Mouse (Mus musculus): Measurements from ENCODE around the gene Atpif1.
A peak's percentile ranks its signal among the peaks of the same experiment; 100 is the strongest.

The Atpif1 gene

DNA sequence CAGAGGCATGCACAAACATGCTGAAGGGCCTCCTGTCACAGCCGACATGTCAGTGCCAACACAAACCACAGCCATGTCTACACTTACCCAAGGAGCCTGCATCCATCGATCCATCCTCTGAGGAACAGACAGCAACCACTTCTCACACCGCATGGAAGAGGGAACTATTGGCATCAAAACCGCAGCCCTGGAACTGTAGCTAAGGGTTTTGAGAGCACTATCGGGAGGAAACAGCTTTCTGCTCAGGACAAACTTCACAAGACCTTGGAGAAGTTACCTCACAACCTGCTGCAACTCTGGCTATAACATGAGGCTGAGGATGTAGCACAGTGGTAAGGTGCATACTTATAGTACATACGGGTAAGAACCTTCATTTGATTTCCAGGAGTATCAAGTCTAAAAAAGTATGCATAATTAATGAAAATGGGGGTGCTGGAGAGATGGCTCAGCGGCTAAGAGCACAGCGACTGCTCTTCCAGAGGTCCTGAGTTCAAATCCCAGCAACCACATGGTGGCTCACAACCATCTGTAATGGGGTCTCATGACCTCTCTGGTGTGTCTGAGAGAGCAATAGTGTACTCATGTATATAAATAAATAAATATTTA lies 5.4 kb downstream of the Atpif1 start:
- DNase-seq (ENCODE audit: low spot score in 2 of 2) = no peak

DNA sequence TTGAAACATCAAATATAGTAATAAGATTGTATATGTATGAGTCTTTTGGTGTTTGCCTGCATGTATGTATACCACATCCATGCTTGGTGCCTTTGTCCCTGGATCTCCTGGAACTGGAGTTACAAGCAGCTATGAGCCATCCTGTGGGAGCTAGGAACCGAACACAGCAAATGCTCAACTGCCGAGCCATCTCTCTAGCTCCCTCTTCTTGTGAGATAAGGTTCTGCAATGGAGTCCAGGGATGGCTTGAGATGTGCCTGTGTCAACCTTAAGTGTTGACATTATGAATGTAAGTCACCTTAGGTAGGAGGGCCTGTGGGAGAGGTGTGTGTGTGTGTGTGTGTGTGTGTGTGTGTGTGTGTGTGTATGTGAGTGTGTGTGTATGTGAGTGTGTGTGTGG lies 6.8 kb downstream of the Atpif1 start:
- no peak for DNase-seq (ENCODE audit: low spot score in 2 of 2)

- no peak for DNase-seq (ENCODE audit: low spot score in 2 of 2)
Measured at GRCm38 (mm10) chr4:132524808-132525207, 8.7 kb downstream of the Atpif1 start.

- no peak for DNase-seq (ENCODE audit: low spot score in 2 of 2)
Measured at GRCm38 (mm10) chr4:132524321-132524741, 9.1 kb downstream of the Atpif1 start.

DNA sequence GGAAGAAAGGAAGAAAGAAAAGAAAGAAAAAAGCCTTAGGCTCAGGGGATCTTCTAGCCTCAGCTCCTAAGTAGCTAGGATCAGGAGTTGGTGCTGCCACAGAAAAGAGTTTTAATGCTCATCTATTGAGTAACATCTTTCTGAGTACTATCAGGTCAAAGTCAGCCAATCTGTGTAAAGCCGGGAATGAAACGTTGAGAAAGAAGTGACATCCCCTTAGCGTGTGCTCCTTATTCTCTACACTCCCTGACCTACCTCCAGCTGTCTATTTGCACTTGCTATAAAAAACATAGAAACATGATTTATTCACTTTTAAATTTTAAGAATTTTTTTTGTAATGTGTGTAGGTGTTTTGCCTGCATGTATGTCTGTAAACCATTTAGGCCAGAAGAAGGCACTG lies 14.3 kb downstream of the Atpif1 start:
- no peak for DNase-seq (ENCODE audit: low spot score in 2 of 2)

DNA sequence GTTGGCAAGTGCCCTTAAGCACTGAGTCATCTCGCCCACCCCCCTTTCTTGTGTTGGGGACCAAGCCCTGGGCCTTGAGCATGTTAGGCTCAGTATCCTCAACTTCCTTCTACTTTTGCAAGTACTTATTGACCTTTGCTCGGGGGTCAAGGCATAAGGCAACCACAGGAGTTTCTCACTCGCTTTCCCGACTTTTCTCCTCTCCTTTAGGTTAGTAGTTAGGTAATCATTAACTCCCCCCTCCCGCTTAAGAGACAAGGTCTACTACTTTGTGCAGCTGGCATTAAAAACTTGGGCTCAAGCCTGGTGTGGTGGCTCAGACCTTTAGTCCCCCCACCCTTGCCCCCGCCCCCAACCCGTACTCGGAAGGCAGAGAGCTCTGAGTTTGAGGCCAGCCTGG lies 15.4 kb downstream of the Atpif1 start:
- DNase-seq (ENCODE audit: low spot score in 2 of 2) = no peak

DNA sequence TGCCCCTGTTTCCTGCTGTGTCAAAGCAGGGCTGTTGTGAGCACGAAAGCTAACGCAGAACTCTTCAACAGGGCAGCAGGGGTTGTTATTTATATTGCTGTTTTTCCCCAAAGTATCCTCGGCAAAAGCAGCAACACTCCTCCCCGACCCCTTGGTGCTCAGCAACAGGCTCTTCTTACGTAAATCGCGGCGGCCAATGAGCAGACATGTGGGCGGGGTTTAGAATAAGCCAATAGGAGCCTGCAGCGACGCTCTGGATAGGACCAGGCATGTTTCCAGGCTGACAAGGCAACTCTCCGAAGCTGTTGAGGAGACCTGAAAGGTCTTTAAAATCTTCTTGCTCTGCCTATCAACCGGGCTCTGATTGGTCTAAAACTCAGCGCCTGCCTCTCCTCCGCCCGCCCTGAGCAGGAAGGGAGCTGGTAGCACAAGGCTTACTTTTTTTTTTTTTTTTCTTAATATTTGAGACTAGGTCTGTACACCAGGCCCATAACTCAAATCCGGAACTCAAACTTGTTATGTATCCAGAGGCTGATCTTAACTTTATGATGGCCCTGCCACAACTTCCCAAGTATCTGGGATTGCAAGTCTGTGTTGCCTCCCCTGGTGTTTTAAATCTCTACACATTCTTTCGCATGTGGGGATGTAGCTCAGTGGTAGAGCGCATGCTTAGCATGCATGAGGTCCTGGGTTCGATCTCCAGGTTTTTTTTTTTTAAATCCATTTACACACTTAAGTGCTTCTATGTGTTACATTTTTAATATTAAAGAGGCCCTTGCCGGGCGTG lies 17.9 kb downstream of the Atpif1 start:
- peak; percentile 64 to 78 for DNase-seq (ENCODE audit: low spot score in 2 of 2)

DNA sequence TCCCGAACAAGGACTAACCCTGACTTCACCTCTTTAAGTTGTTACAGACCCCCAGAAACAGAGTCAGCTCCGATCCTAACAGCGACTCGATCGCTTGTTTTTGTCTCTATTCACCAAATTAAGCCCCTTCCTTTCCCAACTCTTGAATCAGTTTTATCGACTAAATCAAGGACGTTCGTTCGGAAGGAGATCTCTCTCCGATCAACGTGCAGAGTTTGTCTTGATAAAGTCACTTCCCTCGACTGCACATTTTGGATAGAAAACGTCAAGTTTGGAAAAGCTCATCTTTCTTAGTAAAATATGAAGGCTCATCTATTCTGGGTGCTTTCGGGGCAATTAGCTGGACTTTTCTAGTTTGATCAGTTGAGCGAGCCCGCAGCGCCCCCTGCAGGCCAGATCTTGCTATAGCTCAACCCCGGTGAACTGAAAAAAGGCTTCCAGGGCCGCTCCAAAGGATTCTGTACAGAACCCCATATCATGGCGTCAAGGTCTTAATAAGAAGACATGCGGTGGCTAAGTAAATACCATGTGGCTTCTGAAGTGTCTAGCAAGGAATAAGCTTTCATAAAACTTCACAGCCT lies 18.8 kb downstream of the Atpif1 start:
- DNase-seq (ENCODE audit: low spot score in 2 of 2) = peak; percentile 68 to 71

DNA sequence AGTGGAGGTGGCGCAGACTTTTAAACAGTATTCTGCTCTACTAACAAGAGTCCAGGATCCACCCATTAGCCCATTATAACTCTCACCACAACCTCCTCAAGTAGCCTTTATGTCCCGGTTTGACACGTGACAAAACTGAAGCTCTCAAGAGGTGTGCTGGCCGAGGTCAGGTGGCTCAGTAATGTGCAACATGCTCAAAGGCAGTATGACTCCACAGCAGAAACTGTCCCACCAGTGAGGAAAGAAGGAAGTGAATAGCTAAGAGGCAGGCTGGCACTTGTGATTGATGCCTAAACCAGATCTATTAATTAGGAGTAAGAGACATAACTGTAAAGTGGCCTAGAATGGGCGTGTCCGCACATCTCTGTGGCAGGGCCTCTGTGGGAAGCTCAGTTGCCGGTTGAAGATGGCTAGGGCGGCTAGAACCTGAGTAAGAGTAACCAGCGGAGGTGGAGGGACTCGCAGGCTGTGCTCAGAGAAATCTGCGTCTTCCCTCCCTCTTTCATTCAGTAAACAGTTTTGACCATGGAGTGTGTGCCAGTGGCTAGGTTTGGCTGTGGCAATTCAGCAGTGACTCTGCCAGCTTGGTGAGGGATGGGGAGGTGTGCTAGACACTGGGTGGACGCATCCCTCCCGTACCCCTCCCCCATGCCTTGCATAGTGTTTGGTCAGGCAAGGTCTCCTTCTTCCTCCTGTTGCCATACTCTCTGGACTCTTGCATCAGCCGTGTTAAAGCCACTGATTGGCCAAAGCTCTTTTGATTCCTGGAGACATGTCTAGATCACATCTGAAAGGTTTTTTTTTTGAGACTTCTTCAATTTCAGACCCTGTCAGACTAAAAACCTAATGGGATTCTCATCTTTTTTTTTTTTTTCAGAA lies 19.8 kb downstream of the Atpif1 start:
- no peak for DNase-seq (ENCODE audit: low spot score in 2 of 2)

DNA sequence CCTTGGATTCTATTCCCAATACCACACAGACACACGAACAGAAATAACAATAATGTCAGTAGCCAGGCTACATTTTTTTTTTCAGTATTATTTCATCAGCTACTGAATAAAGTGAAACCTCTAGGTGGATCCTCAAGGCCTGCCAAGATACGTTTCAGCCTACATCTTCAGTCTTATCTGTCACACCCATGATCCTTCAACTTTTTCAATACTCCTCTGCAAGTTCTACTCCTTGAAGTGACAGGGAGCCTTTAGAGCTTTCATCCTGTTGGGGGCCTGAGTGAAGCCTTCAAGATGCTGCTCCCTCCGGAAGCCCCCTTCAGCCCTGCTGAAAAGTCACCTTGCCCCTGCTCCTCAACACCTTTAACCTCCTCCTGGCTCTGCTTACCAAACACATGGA lies 21.4 kb downstream of the Atpif1 start:
- DNase-seq (ENCODE audit: low spot score in 2 of 2) = no peak

DNA sequence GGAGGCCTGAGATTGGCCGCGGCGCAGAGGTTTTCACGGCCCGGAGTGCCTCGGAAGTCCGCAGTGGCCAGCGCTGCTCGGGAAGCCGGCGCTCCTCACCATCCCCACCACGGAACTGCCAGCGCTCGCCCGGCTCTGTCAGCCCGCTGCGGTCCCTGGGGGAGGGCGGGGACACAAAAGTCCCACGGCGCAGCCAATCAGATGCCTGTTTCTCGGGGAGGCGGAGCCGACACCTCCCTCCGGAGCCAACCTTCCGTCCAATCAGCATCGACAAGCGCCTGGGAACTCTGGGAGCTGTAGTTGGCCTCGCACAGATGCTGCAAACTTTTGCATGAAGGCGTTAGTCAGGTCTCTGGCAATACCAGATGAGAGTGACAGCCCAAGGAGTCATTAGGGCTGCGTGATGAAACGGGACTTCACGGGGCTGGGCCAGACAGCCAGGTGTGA lies 23.1 kb downstream of the Atpif1 start, which contains the start of gene Sesn2:
TSS of gene Sesn2 (minus strand) at position 150 of the 447 bp plus-strand sequence.
- peak; percentile 90 to 94 for DNase-seq (ENCODE audit: low spot score in 2 of 2)

- peak; percentile 23 to 36 for DNase-seq (ENCODE audit: low spot score in 2 of 2)
Measured at GRCm38 (mm10) chr4:132509621-132510296, 23.7 kb downstream of the Atpif1 start.

- DNase-seq (ENCODE audit: low spot score in 2 of 2) = no peak
Measured at GRCm38 (mm10) chr4:132507210-132507609, 26.2 kb downstream of the Atpif1 start.

DNA sequence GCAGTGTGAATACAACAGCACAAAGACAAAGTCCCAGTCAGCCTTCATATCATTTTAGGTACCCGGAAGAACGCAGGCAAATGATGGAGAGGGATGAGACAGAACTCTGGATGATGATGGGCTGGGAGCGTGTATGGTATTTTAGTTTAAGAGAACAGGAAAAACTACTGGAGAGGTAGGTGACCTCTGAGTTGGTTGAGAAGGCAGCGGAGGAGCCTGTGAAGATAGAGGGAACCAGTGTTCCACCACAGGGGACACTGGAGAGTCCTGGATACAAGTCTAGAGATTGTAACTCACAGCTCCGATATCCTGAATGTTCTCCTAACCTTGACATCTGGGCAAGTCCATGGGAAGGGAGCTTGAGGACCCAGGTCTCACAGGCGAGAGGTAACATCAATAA lies 27.2 kb downstream of the Atpif1 start:
- no peak for DNase-seq (ENCODE audit: low spot score in 2 of 2)

GRCm38 (mm10) chr4:132505800-132506199 lies 27.7 kb downstream of the Atpif1 start:
- no peak for DNase-seq (ENCODE audit: low spot score in 2 of 2)

DNA sequence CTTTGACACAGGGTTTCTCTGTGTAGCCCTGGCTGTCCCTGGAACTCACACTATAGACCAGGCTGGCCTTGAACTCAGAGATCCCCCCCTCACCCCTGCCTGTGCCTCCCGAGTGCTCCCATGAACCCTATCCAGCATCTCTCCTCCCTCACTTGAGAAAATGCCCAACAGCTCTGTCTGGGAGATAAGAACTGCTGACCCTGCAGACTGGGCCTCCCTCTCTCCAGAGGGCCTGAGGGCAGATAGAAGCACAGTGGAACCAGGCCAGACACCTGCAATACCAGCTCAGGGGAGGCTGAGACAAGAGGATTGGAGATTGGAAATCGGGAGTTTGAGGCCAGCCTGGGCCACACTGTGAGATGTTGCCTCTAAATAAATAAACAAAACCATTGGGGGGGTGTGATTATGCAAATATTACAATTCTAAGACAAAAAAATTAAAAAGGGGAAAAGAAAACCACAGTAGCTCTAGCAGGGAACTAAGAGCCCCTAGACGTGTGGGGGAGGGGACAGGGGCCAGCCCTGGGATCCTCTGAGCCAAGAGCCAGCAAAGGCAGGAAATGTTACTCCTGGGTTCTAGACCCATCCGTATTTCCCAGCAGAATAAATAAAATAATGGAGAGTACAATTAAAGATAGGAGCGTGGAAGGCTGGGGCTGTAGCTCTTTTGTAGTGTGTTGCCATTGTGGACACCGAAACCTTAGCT lies 28.3 kb downstream of the Atpif1 start:
- no peak for DNase-seq (ENCODE audit: low spot score in 2 of 2)

DNA sequence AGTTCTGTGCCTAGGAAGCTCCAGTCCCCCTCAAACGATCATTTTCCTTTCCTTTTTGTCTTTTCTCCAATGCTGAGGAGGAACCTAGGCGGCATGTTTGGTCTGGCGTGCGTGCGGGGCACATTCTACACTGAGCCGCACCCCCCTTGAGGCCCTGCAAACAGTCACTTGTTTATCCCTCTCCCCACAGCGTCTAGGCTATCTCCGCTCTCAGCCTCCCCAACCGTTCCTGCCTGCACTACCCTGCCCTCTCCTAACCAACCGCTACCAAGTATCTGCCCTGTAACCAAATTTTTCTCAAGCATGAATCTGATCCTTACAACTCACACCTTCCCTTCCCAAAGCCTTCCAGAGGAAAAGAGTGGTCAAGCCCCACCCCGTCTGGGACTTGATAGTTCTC lies 30.1 kb downstream of the Atpif1 start:
- no peak for DNase-seq (ENCODE audit: low spot score in 2 of 2)

DNA sequence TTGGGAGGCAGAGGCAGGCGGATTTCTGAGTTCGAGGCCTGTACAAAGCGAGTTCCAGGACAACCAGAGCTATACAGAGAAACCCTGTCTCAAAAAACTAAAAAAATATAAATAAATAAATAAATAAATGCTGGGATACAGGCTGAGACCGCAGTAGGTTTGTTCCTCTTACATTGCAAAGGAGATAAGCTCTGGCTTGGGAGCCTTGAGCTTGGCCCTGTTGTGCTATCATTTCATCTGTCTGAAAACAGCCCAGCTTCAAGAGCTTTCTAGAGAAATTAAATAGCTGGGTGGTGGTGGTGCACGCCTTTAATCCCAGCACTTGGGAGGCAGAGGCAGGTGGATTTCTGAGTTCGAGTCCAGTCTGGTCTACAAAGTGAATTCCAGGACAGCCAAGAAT lies 31.8 kb downstream of the Atpif1 start:
- no peak for DNase-seq (ENCODE audit: low spot score in 2 of 2)

DNA sequence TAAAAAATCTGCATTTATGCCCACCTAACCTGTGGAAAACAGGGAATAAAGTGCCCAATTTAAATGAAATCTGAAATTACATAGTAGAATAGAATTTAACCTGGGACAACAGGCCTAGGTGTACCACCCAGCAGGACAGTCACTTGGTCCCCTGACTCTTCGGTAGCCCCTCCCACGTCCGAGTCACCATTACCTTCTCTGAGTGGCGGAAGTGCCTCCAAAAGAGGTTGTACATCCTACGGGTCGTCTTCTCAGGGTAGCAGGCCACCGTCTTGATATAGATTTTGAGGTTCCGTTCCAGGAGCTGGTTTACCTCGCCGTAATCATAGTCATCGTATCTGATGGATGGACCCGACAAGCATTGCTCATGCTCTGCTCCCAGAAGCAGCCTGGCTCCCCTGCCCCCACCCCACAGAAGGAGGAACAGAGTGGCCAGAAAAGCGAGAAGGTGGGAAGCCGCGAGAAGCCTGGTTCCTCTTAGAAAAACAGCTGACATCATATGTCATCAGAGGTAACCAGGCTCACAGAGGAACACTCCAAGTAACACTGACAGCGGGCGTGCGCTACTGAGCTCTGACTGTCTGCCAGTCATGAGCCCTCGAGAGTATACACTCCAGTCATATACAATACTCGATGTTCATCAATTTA lies 39.1 kb downstream of the Atpif1 start:
- no peak for DNase-seq (ENCODE audit: low spot score in 2 of 2)
